20 mouse cellular contexts compared by ENCODE assay signal in the genomic region with DNA sequence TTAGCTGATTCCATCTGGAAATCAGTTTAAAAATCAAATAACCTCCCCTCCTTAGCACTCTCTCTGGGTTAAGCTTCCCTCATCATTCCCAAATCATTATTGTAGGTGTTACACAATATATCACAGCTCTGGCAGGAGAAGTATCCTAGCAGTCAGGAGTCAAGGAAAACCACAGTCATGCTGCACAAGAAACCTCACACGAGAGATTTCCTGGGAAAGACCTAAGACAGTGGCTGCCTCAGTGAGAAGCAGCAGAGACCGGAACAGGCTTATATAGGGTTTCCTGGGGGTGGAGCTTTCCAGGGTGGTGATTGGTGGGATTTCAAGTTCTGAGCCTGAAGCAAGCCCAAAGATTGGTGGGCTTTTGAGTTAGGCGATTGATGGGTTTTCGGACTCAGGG. TPM values are rescaled to one million over a fixed set of nuclear protein-coding genes. Genes with fewer than 3 reads are reported as not detected.
DNase-seq lines count a peak whose midpoint lies in the region; TF ChIP-seq lines count a peak whose summit lies in the region.
"Had no signal": no experiment of that assay in that cellular context is flagged by ENCODE, and none has a peak within 500 bp of the region (broad histone marks: within the 10 kb centered on the region; RNA-seq: fewer than 3 reads in every experiment).

No protein-coding gene starts in this region.

- 0 out of 2 replicates have a peak overlapping the region, but pooled peaks have one; percentile 32 for H3K27ac ChIP-seq in gastrocnemius, adult 2 months
- peak overlapping the region; percentile 88; the same call in 1 of the 2 replicates for H3K27ac ChIP-seq in left cerebral cortex, adult 2 months

- TF ChIP-seq CTCF in gastrocnemius, adult 2 months (IDR thresholded peaks at IDR 0.05): no peak
- no peak for TF ChIP-seq CTCF in left cerebral cortex, adult 2 months (IDR thresholded peaks at IDR 0.05)

- no peak overlapping the region for H3K4me3 ChIP-seq in gastrocnemius, adult 2 months
- H3K4me3 ChIP-seq in left cerebral cortex, adult 2 months: no peak overlapping the region

- DNase-seq in gastrocnemius, adult 2 months: no peak
- DNase-seq in gastrocnemius, postnatal 10 days: no peak
- DNase-seq in left cerebral cortex, adult 2 months (ENCODE audit: extremely low spot score in 1 of 2, low spot score in 2 of 2): no peak
- no peak for DNase-seq in left cerebral cortex, adult 8-10 months (ENCODE audit: low spot score in 2 of 2)
- peak; percentile 54 for DNase-seq in 3T3-L1 (ENCODE audit: low read depth, low spot score)
- DNase-seq in NIH3T3 (ENCODE audit: low read depth): peak; percentile 61
- DNase-seq in natural killer cell, adult 2 months (ENCODE audit: low spot score in 2 of 2): no peak
- DNase-seq in kidney, adult 11 months: no peak
- DNase-seq: adrenal gland, adult 2 months; adrenal gland, adult 8-10 months; adrenal gland, postnatal 10 days; adrenal gland, postnatal 14 days; adrenal gland, postnatal 25 days; adrenal gland, postnatal 36 days; B cell, adult 2 months; cerebellum, adult 11 months; cerebellum, adult 11-12 months; cerebellum, adult 18-20 months; cerebellum, adult 2 months had no signal

- intact Hi-C loops in gastrocnemius, adult 2 months (cut with DNase I): no loop called here
- intact Hi-C loops in left cerebral cortex, adult 2 months (cut with DNase I): loop anchor here (2.0 kb wide), 1 partner anchor 127 kb away; no protein-coding TSS in a partner anchor

RNA-seq across cellular contexts. Expression of a gene that starts 11.4 kb away (rescaled TPM):
- total RNA-seq in gastrocnemius, adult 2 months (2021): 1 to 10 TPM; 4.6 to 4.7 TPM
- 1 to 10 TPM; 5.8 to 9.1 TPM for total RNA-seq in gastrocnemius, postnatal 10 days (2021)
- 10 to 100 TPM; 60.4 to 75.1 TPM for total RNA-seq in left cerebral cortex, adult 2 months (2021)
- 10 to 100 TPM; 43.5 to 50.4 (median 47.5) TPM for total RNA-seq in left cerebral cortex, adult 8-10 months (2022)

RNA-seq across cellular contexts. Expression of a gene that starts 58.6 kb away (rescaled TPM):
- total RNA-seq in gastrocnemius, adult 2 months (2021): 10 to 100 TPM in 1 of 2 experiments, 1 to 10 TPM in 1; 10.0 to 11.1 TPM
- 1 to 10 TPM; 6.3 to 9.0 TPM for total RNA-seq in gastrocnemius, postnatal 10 days (2021)
- 1 to 10 TPM; 2.1 to 3.1 TPM for total RNA-seq in left cerebral cortex, adult 2 months (2021)
- total RNA-seq in left cerebral cortex, adult 8-10 months (2022): 1 to 10 TPM; 4.2 to 5.1 (median 4.7) TPM
- total RNA-seq: ES-E14 had no signal

Comparison
In these comparisons a context has a peak if more than half of its experiments do, and no peak if none do; other contexts are left out.
1. DNase-seq: peak in 3T3-L1 (single experiment) and NIH3T3 (single experiment); none in gastrocnemius, adult 2 months (single experiment), gastrocnemius, postnatal 10 days (single experiment), left cerebral cortex, adult 2 months (0 of 2), left cerebral cortex, adult 8-10 months (0 of 2), natural killer cell, adult 2 months (0 of 2) and kidney, adult 11 months (single experiment).
2. RNA of a gene that starts 11.4 kb away (total RNA-seq): 60.4 to 75.1 TPM in left cerebral cortex, adult 2 months and 43.5 to 50.4 TPM in left cerebral cortex, adult 8-10 months; 5.8 to 9.1 TPM in gastrocnemius, postnatal 10 days and 4.6 to 4.7 TPM in gastrocnemius, adult 2 months; every median in the first group is over 4 times any median in the second.